Mouse (Mus musculus) adrenal gland, postnatal 25 days (tissue): ENCODE results near the gene Artn. TPM values are rescaled to one million over a fixed set of nuclear protein-coding genes. Genes with fewer than 3 reads are reported as not detected.

Source experiments
- DNase-seq: peaks from one replicate; pipeline ENCODE4 v3.0.0; 2021; ENCODE audit warnings: mixed read lengths
- total RNA-seq: library from RNA; stranded (reverse); gene quantifications from 2 replicates; pipeline ENCODE4 v1.2.3, GENCODE M21; 2021

Artn gene
- total RNA-seq, 1 experiment from 2014 or later: 0.33 TPM

GRCm38 (mm10) chr4:117889471-117889870 is 40.1 kb downstream of the Artn start:
- DNase-seq: no peak

DNA sequence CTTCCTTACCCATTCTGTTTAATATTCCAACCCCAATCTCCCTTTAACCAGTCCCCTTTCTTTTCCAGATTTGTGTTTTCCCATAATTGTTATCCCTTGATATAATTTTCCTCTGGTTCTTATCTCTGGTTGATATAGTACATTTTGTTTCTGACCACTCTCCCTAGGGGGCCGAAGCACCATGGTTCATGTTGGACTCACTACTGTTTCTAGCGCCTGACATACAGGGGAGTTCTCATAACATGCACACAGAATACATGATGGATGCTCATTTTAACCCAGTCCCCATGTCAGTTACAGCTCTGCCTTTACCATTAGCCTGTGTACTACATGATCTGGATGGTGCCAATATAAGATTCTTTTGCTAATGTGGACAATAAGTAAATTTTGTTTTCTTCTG is 41.6 kb downstream of the Artn start:
- no peak for DNase-seq

DNA sequence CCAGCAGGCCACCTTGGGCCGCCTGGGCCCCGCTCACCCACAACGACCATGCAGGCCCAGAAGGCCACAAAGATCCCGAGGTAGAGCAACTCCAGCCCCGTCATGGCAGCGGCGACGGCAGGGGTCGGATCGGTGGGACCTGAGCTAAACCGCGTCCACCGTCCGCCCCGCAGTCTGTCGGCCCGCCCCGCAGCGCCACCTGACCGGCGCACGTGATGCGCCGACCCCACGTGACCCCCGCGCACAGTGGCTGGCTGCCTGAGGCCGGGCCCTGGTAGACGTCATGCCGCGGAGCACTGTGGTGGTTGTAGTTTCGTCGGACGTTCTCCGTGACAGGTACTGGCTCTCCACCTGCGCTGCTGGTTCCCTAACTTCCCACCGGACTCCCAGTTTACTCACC is 42.4 kb downstream of the Artn start, which contains the start of gene Atp6v0b:
Gene Atp6v0b, minus strand, starts transcription at position 201 of the 400 bp plus-strand sequence.
- DNase-seq: peak; percentile 95

DNA sequence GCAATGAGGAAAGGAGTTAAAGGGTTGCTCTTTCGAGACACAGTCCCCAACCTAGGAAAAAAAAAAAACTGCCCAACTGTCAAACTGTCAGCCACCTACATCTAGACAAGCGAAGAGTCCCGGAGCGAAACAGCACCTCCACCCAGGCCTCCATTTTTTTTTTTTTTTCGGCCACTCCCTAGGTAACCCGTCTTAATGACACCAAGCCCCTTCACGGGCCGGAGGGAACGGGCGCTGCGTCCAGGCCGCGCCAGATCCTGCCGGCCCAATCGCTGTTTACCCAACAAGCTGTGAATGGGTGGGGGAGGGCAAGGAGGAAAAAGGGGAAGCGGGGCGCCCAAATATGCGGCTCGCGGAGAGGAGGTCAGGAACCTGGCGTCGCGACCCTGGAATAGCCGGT is 42.9 kb downstream of the Artn start:
- peak; percentile 32 for DNase-seq

GRCm38 (mm10) chr4:117885994-117886393 is 43.6 kb downstream of the Artn start:
- no peak for DNase-seq

- DNase-seq: no peak
These were observed 44.5 kb downstream of the Artn start for GRCm38 (mm10) chr4:117885093-117885492.

DNA sequence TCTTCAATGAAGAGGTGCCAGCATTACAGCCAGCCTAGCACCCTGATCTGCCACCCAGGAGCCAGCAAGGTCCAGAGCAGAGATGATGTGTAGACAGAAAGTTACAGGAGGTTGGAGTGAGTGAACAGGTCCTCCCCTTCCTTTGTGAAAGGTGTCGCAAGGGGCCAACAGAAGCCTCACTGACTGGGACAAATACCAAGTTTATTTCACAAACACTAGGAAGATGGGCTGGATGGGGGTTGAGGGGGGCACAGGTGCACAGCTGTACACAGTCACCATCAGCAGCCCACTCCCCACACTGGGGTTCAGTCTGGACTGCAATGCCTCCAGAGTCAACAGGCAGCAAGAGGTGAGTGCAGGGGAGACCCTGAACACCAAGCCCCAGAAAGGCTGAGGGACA is 45.4 kb downstream of the Artn start:
- no peak for DNase-seq

- DNase-seq: peak; percentile 70
These were observed 46.6 kb downstream of the Artn start, which contains the start of gene B4galt2 for GRCm38 (mm10) chr4:117882701-117883691. Gene B4galt2 (minus strand): TSS chr4:117883487.

DNA sequence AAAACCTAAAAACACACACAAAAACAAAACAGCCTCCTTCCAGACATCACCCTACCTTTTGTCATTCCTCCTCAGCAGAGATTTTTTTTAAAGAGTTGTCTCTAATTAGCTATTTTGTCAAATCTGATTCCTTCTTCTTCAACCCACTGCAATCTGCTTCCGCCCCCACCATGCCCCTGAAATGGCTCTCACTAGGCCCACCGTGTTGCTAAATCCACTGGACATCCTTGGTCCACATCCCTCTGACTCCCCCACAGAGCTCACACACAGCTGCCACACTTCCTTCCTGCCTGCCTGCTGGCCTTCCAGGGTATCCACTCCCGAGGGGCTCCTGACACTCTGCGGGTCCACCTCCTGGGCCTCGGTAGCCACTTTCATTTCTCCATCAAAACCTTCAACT is 50.9 kb downstream of the Artn start:
- no peak for DNase-seq

DNA sequence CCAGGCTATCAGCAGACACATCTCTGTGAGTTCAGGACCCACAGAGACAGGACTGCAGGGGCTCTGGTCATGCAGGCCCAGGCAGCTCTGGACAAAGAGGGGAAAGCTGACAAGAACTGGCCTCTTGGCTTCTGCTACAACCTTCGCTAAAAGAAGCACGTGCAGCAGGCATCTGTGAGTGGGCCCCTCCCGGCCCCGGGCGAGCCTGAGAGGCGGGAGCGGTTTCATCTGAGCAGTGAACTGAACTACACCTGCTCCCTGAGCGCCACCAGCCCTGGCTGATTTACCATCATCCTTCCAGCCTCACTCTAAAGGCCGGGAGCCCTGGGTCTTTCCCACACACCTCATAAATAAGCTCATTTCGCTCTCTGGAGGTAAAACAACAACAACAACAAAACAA is 51.3 kb downstream of the Artn start:
- DNase-seq: no peak

Other genes with a start within 250 kb of the Artn start
- 26.7 and 32.7 TPM in 2 replicates for gene Dmap1, start 247.5 kb downstream of the Artn start, total RNA-seq
- not detected in 2 replicates for gene Gm12845, start 205.4 kb downstream of the Artn start, total RNA-seq
- gene Klf17, start 164.1 kb downstream of the Artn start, total RNA-seq: not detected in 2 replicates
- 17.2 and 18.3 TPM in 2 replicates for gene Slc6a9, start 95.3 kb downstream of the Artn start, total RNA-seq
- 0.79 TPM in 1 of 2 replicates, not detected in the other for gene Ccdc24, start 57.2 kb downstream of the Artn start, total RNA-seq
- gene B4galt2, start 46.3 kb downstream of the Artn start, total RNA-seq: 12.6 and 18.6 TPM in 2 replicates
- gene Atp6v0b, start 42.4 kb downstream of the Artn start, total RNA-seq: 231 and 241 TPM in 2 replicates
- gene Dph2, start 37.7 kb downstream of the Artn start, total RNA-seq: 10.6 and 14.2 TPM in 2 replicates
- gene Ipo13, start 14.8 kb downstream of the Artn start, total RNA-seq: 41.5 and 48.5 TPM in 2 replicates
- 33.0 and 36.1 TPM in 2 replicates for gene St3gal3, start 205.2 kb upstream of the Artn start, total RNA-seq